14 mouse cellular contexts compared by ENCODE assay signal in genomic region chr2:160062148-160062937, GRCm38 (mm10).
A peak's percentile ranks its signal among the peaks of the same experiment; 100 is the strongest.
DNase-seq lines count a peak whose midpoint lies in the region; ATAC-seq and TF ChIP-seq lines count a peak whose summit lies in the region.
"Had no signal": no experiment of that assay in that cellular context is flagged by ENCODE, and none has a peak within 500 bp of the region (broad histone marks: within the 10 kb centered on the region; RNA-seq: fewer than 3 reads in every experiment).

No protein-coding gene starts in this region.

- TF ChIP-seq POLR2A in heart, adult 2 months (IDR thresholded peaks at IDR 0.05; ENCODE audit: insufficient read depth, low read depth, low read length): no peak

- H3K4me2 ChIP-seq in intestine, postnatal 0 days (replicated peaks; ENCODE audit: low read depth): no peak overlapping the region
- no peak overlapping the region for H3K4me2 ChIP-seq in stomach, postnatal 0 days (replicated peaks; ENCODE audit: low read depth)
- H3K4me2 ChIP-seq: limb, embryonic 13.5 days; midbrain, embryonic 11.5 days had no signal

- H3K4me1 ChIP-seq in heart, adult 2 months (ENCODE audit: control insufficient read depth, insufficient read depth, low read length): peaks cover 4% of the 10 kb centered on the region
- no peaks in the 10 kb centered on the region for H3K4me1 ChIP-seq in intestine, postnatal 0 days (replicated peaks; ENCODE audit: control insufficient read depth, insufficient read depth, low read length)
- H3K4me1 ChIP-seq in stomach, postnatal 0 days (replicated peaks; ENCODE audit: control insufficient read depth, insufficient read depth): no peaks in the 10 kb centered on the region

- TF ChIP-seq EP300 in heart, adult 2 months (IDR thresholded peaks at IDR 0.05; ENCODE audit: insufficient read depth, low read depth, low read length): no peak
- TF ChIP-seq EP300 in stomach, postnatal 0 days (optimal IDR thresholded peaks at IDR 0.05): no peak

- intact Hi-C loops in heart, adult 2 months (cut with DNase I): loop anchor here (5.0 kb wide), 1 partner anchor 515 kb away; no protein-coding TSS in a partner anchor

- 75% methylated on average over 4 of the region's 4 CpGs for WGBS in heart, adult 2 months
- WGBS in intestine, postnatal 0 days: 55% methylated on average over 4 of the region's 4 CpGs
- 36% methylated on average over 4 of the region's 4 CpGs for WGBS in stomach, postnatal 0 days

- no peaks in the 10 kb centered on the region for H3K27me3 ChIP-seq in heart, adult 2 months (ENCODE audit: control insufficient read depth, insufficient read depth, low read length)
- no peaks in the 10 kb centered on the region for H3K27me3 ChIP-seq in intestine, postnatal 0 days (replicated peaks; ENCODE audit: control insufficient read depth, insufficient read depth, low read length)
- no peaks in the 10 kb centered on the region for H3K27me3 ChIP-seq in stomach, postnatal 0 days (ENCODE audit: control insufficient read depth, insufficient read depth, low read length)
- H3K27me3 ChIP-seq: limb, embryonic 13.5 days had no signal

- H3K36me3 ChIP-seq in heart, adult 2 months (ENCODE audit: control insufficient read depth, insufficient read depth, low read length): peaks cover 1% of the 10 kb centered on the region
- H3K36me3 ChIP-seq in intestine, postnatal 0 days (ENCODE audit: control insufficient read depth, insufficient read depth): no peaks in the 10 kb centered on the region
- no peaks in the 10 kb centered on the region for H3K36me3 ChIP-seq in stomach, postnatal 0 days (ENCODE audit: control insufficient read depth, insufficient read depth, low read length)
- H3K36me3 ChIP-seq: forebrain, embryonic 10.5 days; limb, embryonic 13.5 days had no signal

- DNase-seq in heart, adult 2 months: no peak
- DNase-seq in heart, adult 9 months (ENCODE audit: low spot score in 2 of 2): no peak
- peak; percentile 12 for DNase-seq in lung, postnatal 10 days
- DNase-seq in lung, postnatal 14 days: no peak
- no peak for DNase-seq in stomach, postnatal 0 days (ENCODE audit: low spot score)
- no peak for DNase-seq in urinary bladder, postnatal 14 days (ENCODE audit: low spot score)
- DNase-seq in cerebellum, postnatal 14 days: no peak
- DNase-seq: gastrocnemius, postnatal 36 days; heart, postnatal 4 days; thymus, postnatal 14 days had no signal

- peak; percentile 67 for TF ChIP-seq CTCF in heart, adult 2 months (IDR thresholded peaks at IDR 0.05)
- peak; percentile 79 for TF ChIP-seq CTCF in intestine, postnatal 0 days (IDR thresholded peaks at IDR 0.05; ENCODE audit: low read depth)
- peak; percentile 64 for TF ChIP-seq CTCF in stomach, postnatal 0 days (IDR thresholded peaks at IDR 0.05; ENCODE audit: low read depth)

- H3K27ac ChIP-seq in heart, adult 2 months: no peak overlapping the region
- no peak overlapping the region for H3K27ac ChIP-seq in intestine, postnatal 0 days (ENCODE audit: low read depth, low read length)
- no peak overlapping the region for H3K27ac ChIP-seq in stomach, postnatal 0 days (replicated peaks)
- H3K27ac ChIP-seq: forebrain, embryonic 10.5 days; limb, embryonic 13.5 days had no signal

- no peaks in the 10 kb centered on the region for H3K79me2 ChIP-seq in heart, adult 2 months (replicated peaks; ENCODE audit: control insufficient read depth, insufficient read depth, low read length)

- H3K9me3 ChIP-seq in intestine, postnatal 0 days (ENCODE audit: control insufficient read depth): no peaks in the 10 kb centered on the region
- no peaks in the 10 kb centered on the region for H3K9me3 ChIP-seq in stomach, postnatal 0 days (ENCODE audit: control insufficient read depth, low read length)
- H3K9me3 ChIP-seq: forebrain, embryonic 10.5 days; limb, embryonic 13.5 days had no signal

- H3K9ac ChIP-seq in heart, adult 2 months (ENCODE audit: low read depth, low read length): no peak overlapping the region
- no peak overlapping the region for H3K9ac ChIP-seq in intestine, postnatal 0 days (ENCODE audit: low read depth, low read length)
- no peak overlapping the region for H3K9ac ChIP-seq in stomach, postnatal 0 days (ENCODE audit: low read length)
- H3K9ac ChIP-seq: limb, embryonic 13.5 days had no signal

- H3K4me3 ChIP-seq in heart, adult 2 months: no peak overlapping the region
- no peak overlapping the region for H3K4me3 ChIP-seq in intestine, postnatal 0 days (ENCODE audit: low read depth, low read length)
- no peak overlapping the region for H3K4me3 ChIP-seq in stomach, postnatal 0 days (ENCODE audit: low read depth, low read length)
- H3K4me3 ChIP-seq: forebrain, embryonic 10.5 days; limb, embryonic 13.5 days had no signal

- ATAC-seq in intestine, postnatal 0 days: no peak
- ATAC-seq in stomach, postnatal 0 days (ENCODE audit: low FRiP score, low TSS enrichment): no peak
